Mouse (Mus musculus): ENCODE results near the gene Rora. TPM values are rescaled to one million over a fixed set of nuclear protein-coding genes. Genes with fewer than 3 reads are reported as not detected.

The Rora gene
- polyA plus RNA-seq, 1 experiment: 0.86 TPM

DNA sequence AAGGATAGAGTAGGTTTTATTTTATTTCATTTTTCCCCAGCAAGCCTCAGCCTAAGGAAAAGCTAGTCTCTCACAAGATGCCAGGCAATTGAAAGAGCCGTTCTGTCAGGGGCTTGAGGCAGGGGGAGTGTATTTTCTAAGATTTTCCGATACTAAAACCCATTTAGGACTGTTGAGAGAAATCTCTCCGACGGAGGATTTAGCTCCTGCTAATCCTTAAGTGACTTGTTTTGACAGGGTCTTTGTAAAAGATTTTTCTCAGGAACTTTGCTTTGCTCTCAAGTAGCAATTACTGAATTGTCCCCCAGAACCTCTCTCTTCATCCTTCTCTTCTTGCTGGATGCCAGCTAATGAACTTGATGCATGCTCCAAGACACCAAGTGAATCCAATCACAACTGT lies 323.3 kb downstream of the Rora start:
- Histone ChIP-seq H3K27me3 (ENCODE audit: control insufficient read depth, insufficient read depth, insufficient read length) (peaks cover 15% of the 10 kb centered on the region), H3K4me2 (ENCODE audit: low read depth) (no peak overlapping the region), H3ac (ENCODE audit: control insufficient read depth, insufficient read length) (no peak overlapping the region), H3K79me2 (ENCODE audit: control insufficient read depth, insufficient read depth) (no peaks in the 10 kb centered on the region), H3K4me3 (no peak overlapping the region), H3K36me3 (ENCODE audit: control insufficient read depth, insufficient read depth) (no peaks in the 10 kb centered on the region)
- TF ChIP-seq TCF12 (IDR thresholded peaks at IDR 0.05; ENCODE audit: insufficient read depth, poor library complexity, severe bottlenecking): no peak
- TF ChIP-seq CEBPB (IDR thresholded peaks at IDR 0.05; ENCODE audit: insufficient read depth, poor library complexity, severe bottlenecking): no peak
- no peak for TF ChIP-seq POLR2AphosphoS2 (IDR thresholded peaks at IDR 0.05; ENCODE audit: insufficient read length, low read depth)
- TF ChIP-seq SRF (IDR thresholded peaks at IDR 0.05; ENCODE audit: control insufficient read depth, insufficient read length, low read depth): no peak
- TF ChIP-seq TCF3 (IDR thresholded peaks at IDR 0.05; ENCODE audit: insufficient read length, low read depth): no peak
- no peak for TF ChIP-seq POLR2A (IDR thresholded peaks at IDR 0.05; ENCODE audit: insufficient read length, low read depth)
- TF ChIP-seq MYOG (IDR thresholded peaks at IDR 0.05; ENCODE audit: control insufficient read depth in 1 of 3, insufficient read depth in 1 of 3, insufficient read length in 2 of 3, low read depth in 2 of 3): no peak
- no peak for TF ChIP-seq E2F4 (IDR thresholded peaks at IDR 0.05; ENCODE audit: insufficient read depth)
- no peak for TF ChIP-seq MAX (IDR thresholded peaks at IDR 0.05; ENCODE audit: low read depth)
- TF ChIP-seq USF1 (IDR thresholded peaks at IDR 0.05; ENCODE audit: low read depth): no peak
- no peak for TF ChIP-seq REST (IDR thresholded peaks at IDR 0.05; ENCODE audit: insufficient read depth, insufficient read length)
- no peak for TF ChIP-seq MYOD1 (IDR thresholded peaks at IDR 0.05; ENCODE audit: control insufficient read depth in 1 of 3, insufficient read length in 2 of 3, low read depth in 2 of 3)

- no peak overlapping the region for H3K4me2 ChIP-seq (ENCODE audit: low read depth)
- peaks cover 15% of the 10 kb centered on the region for H3K27me3 ChIP-seq (ENCODE audit: control insufficient read depth, insufficient read depth, insufficient read length)
- no peak overlapping the region for H3K4me3 ChIP-seq
- TF ChIP-seq MYOD1 (IDR thresholded peaks at IDR 0.05; ENCODE audit: control insufficient read depth in 1 of 3, insufficient read length in 2 of 3, low read depth in 2 of 3) (no peak), TCF3 (IDR thresholded peaks at IDR 0.05; ENCODE audit: insufficient read length, low read depth) (no peak), USF1 (IDR thresholded peaks at IDR 0.05; ENCODE audit: low read depth) (no peak), POLR2A (IDR thresholded peaks at IDR 0.05; ENCODE audit: insufficient read length, low read depth) (no peak), REST (IDR thresholded peaks at IDR 0.05; ENCODE audit: insufficient read depth, insufficient read length) (no peak), TCF12 (IDR thresholded peaks at IDR 0.05; ENCODE audit: insufficient read depth, poor library complexity, severe bottlenecking) (no peak), MYOG (IDR thresholded peaks at IDR 0.05; ENCODE audit: control insufficient read depth in 1 of 3, insufficient read depth in 1 of 3, insufficient read length in 2 of 3, low read depth in 2 of 3) (no peak)
- no peaks in the 10 kb centered on the region for H3K79me2 ChIP-seq (ENCODE audit: control insufficient read depth, insufficient read depth)
- H3K36me3 ChIP-seq (ENCODE audit: control insufficient read depth, insufficient read depth): no peaks in the 10 kb centered on the region
- no peak overlapping the region for H3ac ChIP-seq (ENCODE audit: control insufficient read depth, insufficient read length)
Observed at GRCm38 (mm10) chr9:68978656-68979055, 325.1 kb downstream of the Rora start.

- no peak overlapping the region for H3K4me3 ChIP-seq
- no peak overlapping the region for H3ac ChIP-seq (ENCODE audit: control insufficient read depth, insufficient read length)
- H3K36me3 ChIP-seq (ENCODE audit: control insufficient read depth, insufficient read depth): no peaks in the 10 kb centered on the region
- H3K79me2 ChIP-seq (ENCODE audit: control insufficient read depth, insufficient read depth): no peaks in the 10 kb centered on the region
- no peak for TF ChIP-seq CEBPB (IDR thresholded peaks at IDR 0.05; ENCODE audit: insufficient read depth, poor library complexity, severe bottlenecking)
- TF ChIP-seq POLR2A (IDR thresholded peaks at IDR 0.05; ENCODE audit: insufficient read length, low read depth): no peak
- no peak for TF ChIP-seq SRF (IDR thresholded peaks at IDR 0.05; ENCODE audit: control insufficient read depth, insufficient read length, low read depth)
- TF ChIP-seq E2F4 (IDR thresholded peaks at IDR 0.05; ENCODE audit: insufficient read depth): no peak
- TF ChIP-seq TCF3 (IDR thresholded peaks at IDR 0.05; ENCODE audit: insufficient read length, low read depth): no peak
- TF ChIP-seq MYOD1 (IDR thresholded peaks at IDR 0.05; ENCODE audit: control insufficient read depth in 1 of 3, insufficient read length in 2 of 3, low read depth in 2 of 3): no peak
- no peak for TF ChIP-seq TCF12 (IDR thresholded peaks at IDR 0.05; ENCODE audit: insufficient read depth, poor library complexity, severe bottlenecking)
- TF ChIP-seq POLR2AphosphoS2 (IDR thresholded peaks at IDR 0.05; ENCODE audit: insufficient read length, low read depth): no peak
- no peak for TF ChIP-seq MAX (IDR thresholded peaks at IDR 0.05; ENCODE audit: low read depth)
- no peak for TF ChIP-seq MYOG (IDR thresholded peaks at IDR 0.05; ENCODE audit: control insufficient read depth in 1 of 3, insufficient read depth in 1 of 3, insufficient read length in 2 of 3, low read depth in 2 of 3)
- no peak for TF ChIP-seq REST (IDR thresholded peaks at IDR 0.05; ENCODE audit: insufficient read depth, insufficient read length)
- TF ChIP-seq USF1 (IDR thresholded peaks at IDR 0.05; ENCODE audit: low read depth): no peak
- peaks cover 15% of the 10 kb centered on the region for H3K27me3 ChIP-seq (ENCODE audit: control insufficient read depth, insufficient read depth, insufficient read length)
- no peak overlapping the region for H3K4me2 ChIP-seq (ENCODE audit: low read depth)
Observed at GRCm38 (mm10) chr9:68980041-68980440, 326.5 kb downstream of the Rora start.

DNA sequence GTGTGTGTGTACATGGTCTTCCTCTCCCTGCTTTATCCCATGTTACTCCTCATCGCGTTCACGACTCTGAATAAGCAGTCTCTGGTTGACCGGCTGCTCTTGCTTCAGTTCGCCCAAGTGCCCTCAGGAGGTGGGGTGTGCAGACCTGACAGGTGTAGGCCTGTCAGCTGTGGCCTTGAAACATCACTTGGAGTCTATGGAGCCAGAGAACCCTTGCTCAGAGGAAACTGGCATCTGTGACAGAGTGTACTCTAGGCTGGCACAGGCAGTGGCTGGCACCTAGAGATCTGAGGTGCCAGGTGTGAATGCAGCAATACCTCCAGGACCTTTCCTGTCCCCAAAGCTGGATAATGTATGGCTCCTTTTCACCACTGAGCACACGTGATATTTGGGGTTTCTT lies 331.5 kb downstream of the Rora start:
- no peaks in the 10 kb centered on the region for H3K27me3 ChIP-seq (ENCODE audit: control insufficient read depth, insufficient read depth, insufficient read length)
- no peak overlapping the region for H3K4me2 ChIP-seq (ENCODE audit: low read depth)
- H3K4me3 ChIP-seq: no peak overlapping the region
- TF ChIP-seq REST (IDR thresholded peaks at IDR 0.05; ENCODE audit: insufficient read depth, insufficient read length): no peak
- TF ChIP-seq POLR2AphosphoS2 (IDR thresholded peaks at IDR 0.05; ENCODE audit: insufficient read length, low read depth): no peak
- no peak for TF ChIP-seq TCF12 (IDR thresholded peaks at IDR 0.05; ENCODE audit: insufficient read depth, poor library complexity, severe bottlenecking)
- no peak for TF ChIP-seq MYOG (IDR thresholded peaks at IDR 0.05; ENCODE audit: control insufficient read depth in 1 of 3, insufficient read depth in 1 of 3, insufficient read length in 2 of 3, low read depth in 2 of 3)
- no peak for TF ChIP-seq TCF3 (IDR thresholded peaks at IDR 0.05; ENCODE audit: insufficient read length, low read depth)
- TF ChIP-seq MAX (IDR thresholded peaks at IDR 0.05; ENCODE audit: low read depth): no peak
- TF ChIP-seq USF1 (IDR thresholded peaks at IDR 0.05; ENCODE audit: low read depth): no peak
- no peak for TF ChIP-seq POLR2A (IDR thresholded peaks at IDR 0.05; ENCODE audit: insufficient read length, low read depth)
- TF ChIP-seq SRF (IDR thresholded peaks at IDR 0.05; ENCODE audit: control insufficient read depth, insufficient read length, low read depth): no peak
- no peaks in the 10 kb centered on the region for H3K36me3 ChIP-seq (ENCODE audit: control insufficient read depth, insufficient read depth)
- H3K79me2 ChIP-seq (ENCODE audit: control insufficient read depth, insufficient read depth): no peaks in the 10 kb centered on the region
- no peak overlapping the region for H3ac ChIP-seq (ENCODE audit: control insufficient read depth, insufficient read length)

GRCm38 (mm10) chr9:68985796-68986195 lies 332.2 kb downstream of the Rora start:
- Histone ChIP-seq H3K4me3 (no peak overlapping the region), H3K36me3 (ENCODE audit: control insufficient read depth, insufficient read depth) (no peaks in the 10 kb centered on the region), H3K27me3 (ENCODE audit: control insufficient read depth, insufficient read depth, insufficient read length) (no peaks in the 10 kb centered on the region), H3ac (ENCODE audit: control insufficient read depth, insufficient read length) (no peak overlapping the region), H3K4me2 (ENCODE audit: low read depth) (no peak overlapping the region), H3K79me2 (ENCODE audit: control insufficient read depth, insufficient read depth) (no peaks in the 10 kb centered on the region)
- no peak for TF ChIP-seq POLR2AphosphoS2 (IDR thresholded peaks at IDR 0.05; ENCODE audit: insufficient read length, low read depth)
- TF ChIP-seq REST (IDR thresholded peaks at IDR 0.05; ENCODE audit: insufficient read depth, insufficient read length): no peak
- TF ChIP-seq MAX (IDR thresholded peaks at IDR 0.05; ENCODE audit: low read depth): no peak
- TF ChIP-seq POLR2A (IDR thresholded peaks at IDR 0.05; ENCODE audit: insufficient read length, low read depth): no peak
- TF ChIP-seq TCF12 (IDR thresholded peaks at IDR 0.05; ENCODE audit: insufficient read depth, poor library complexity, severe bottlenecking): no peak
- TF ChIP-seq CEBPB (IDR thresholded peaks at IDR 0.05; ENCODE audit: insufficient read depth, poor library complexity, severe bottlenecking): no peak
- TF ChIP-seq E2F4 (IDR thresholded peaks at IDR 0.05; ENCODE audit: insufficient read depth): no peak
- TF ChIP-seq USF1 (IDR thresholded peaks at IDR 0.05; ENCODE audit: low read depth): no peak
- no peak for TF ChIP-seq SRF (IDR thresholded peaks at IDR 0.05; ENCODE audit: control insufficient read depth, insufficient read length, low read depth)
- TF ChIP-seq MYOG (IDR thresholded peaks at IDR 0.05; ENCODE audit: control insufficient read depth in 1 of 3, insufficient read depth in 1 of 3, insufficient read length in 2 of 3, low read depth in 2 of 3): no peak
- no peak for TF ChIP-seq MYOD1 (IDR thresholded peaks at IDR 0.05; ENCODE audit: control insufficient read depth in 1 of 3, insufficient read length in 2 of 3, low read depth in 2 of 3)
- no peak for TF ChIP-seq TCF3 (IDR thresholded peaks at IDR 0.05; ENCODE audit: insufficient read length, low read depth)
